Mouse (Mus musculus) small intestine, adult 2 months (tissue): ENCODE data around the gene Actr2.

ENCODE experiments used
- CTCF ChIP-seq: fragments of 200-500 bp; IDR thresholded peaks from 2 replicates; pipeline ENCODE4 v1.5.1; 2012; ENCODE audit warnings: low read depth, mild to moderate bottlenecking, control low read depth, inconsistent platforms, low read length, moderate library complexity, mixed read lengths; ENCODE audit not compliant: insufficient replicate concordance, insufficient read length; ENCODE audit errors: extremely low read depth
- POLR2A ChIP-seq: fragments of 200-500 bp; IDR thresholded peaks from 2 replicates; pipeline ENCODE4 v1.6.1; 2012; ENCODE audit warnings: low read depth, mild to moderate bottlenecking, control low read depth, inconsistent platforms, low read length, moderate library complexity

GRCm38 (mm10) chr11:20133721-20134120 lies 21.0 kb upstream of the Actr2 start:
- no peak for TF ChIP-seq POLR2A
- TF ChIP-seq CTCF = no peak
